Mouse (Mus musculus): Measurements from ENCODE around the gene Apom.

DNA sequence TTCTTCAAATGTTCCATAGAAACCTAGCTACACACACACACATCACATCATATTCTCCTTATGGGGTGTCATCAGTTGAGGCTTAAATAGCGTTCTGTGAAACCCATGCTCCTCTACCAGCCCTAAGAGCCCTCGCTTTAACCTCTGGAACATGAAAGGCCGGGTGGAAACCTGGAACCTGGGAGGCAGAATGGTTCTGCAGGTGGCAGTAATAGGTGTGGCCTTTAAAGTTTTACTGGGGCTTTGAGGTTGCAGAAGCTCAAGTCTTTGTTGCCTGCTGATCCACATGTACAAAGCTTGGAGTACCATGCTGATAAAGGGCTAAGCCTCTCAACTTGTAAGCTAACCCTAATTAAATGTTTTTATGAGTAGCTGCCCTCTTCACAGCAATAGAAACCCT lies 15.5 kb upstream of the Apom start:
- TF ChIP-seq POU5F1 (IDR thresholded peaks at IDR 0.05; ENCODE audit: borderline replicate concordance, low read length) = no peak
- no peak for TF ChIP-seq CTCF (conservative IDR thresholded peaks at IDR 0.05; ENCODE audit: low read length)
- TF ChIP-seq NANOG (IDR thresholded peaks at IDR 0.05; ENCODE audit: borderline replicate concordance, low read length) = no peak
